Mouse (Mus musculus) forebrain, embryonic 11.5 days (tissue): Measurements from ENCODE around the gene Gm20388. TPM values are rescaled to one million over a fixed set of nuclear protein-coding genes. Genes with fewer than 3 reads are reported as not detected.
A peak's percentile ranks its signal among the peaks of the same experiment; 100 is the strongest.

Source experiments
- ATAC-seq: fragments of 200-750 bp; cut with Nextera tagmentation; replicated peaks from 2 replicates; pipeline ENCODE4 v1.8.0; 2017; ENCODE audit warnings: moderate TSS enrichment; ENCODE audit not compliant: low FRiP score
- DNase-seq: peaks from one replicate; pipeline ENCODE4 v3.0.0-alpha.2; 2017; ENCODE audit warnings: low spot score
- H3K27ac ChIP-seq: fragments of 300-500 bp; sonication (generic); 2 replicates; pipeline ENCODE4 v1.5.1; 2014; ENCODE audit warnings: low read depth, low read length
- H3K27me3 ChIP-seq: fragments of 300-500 bp; sonication (generic); 2 replicates; pipeline ENCODE4 v1.6.1; 2014; ENCODE audit warnings: mild to moderate bottlenecking, low read length, mixed read lengths; ENCODE audit not compliant: control insufficient read depth, insufficient read depth
- H3K36me3 ChIP-seq: fragments of 300-500 bp; sonication (generic); 2 replicates; pipeline ENCODE4 v1.6.1; 2014; ENCODE audit warnings: mild to moderate bottlenecking, low read length, moderate library complexity, mixed read lengths; ENCODE audit not compliant: control insufficient read depth, insufficient read depth
- H3K4me1 ChIP-seq: fragments of 300-500 bp; sonication (generic); replicated peaks from 2 replicates; pipeline ENCODE4 v1.6.1; 2014; ENCODE audit warnings: low read length, mixed read lengths; ENCODE audit not compliant: control insufficient read depth, insufficient read depth
- H3K4me2 ChIP-seq: fragments of 300-500 bp; sonication (generic); 2 replicates; pipeline ENCODE4 v1.6.1; 2014; ENCODE audit warnings: low read depth, mild to moderate bottlenecking, low read length, moderate library complexity, mixed read lengths; ENCODE audit not compliant: severe bottlenecking
- H3K4me3 ChIP-seq: fragments of 300-500 bp; sonication (generic); 2 replicates; pipeline ENCODE4 v1.5.1; 2014; ENCODE audit warnings: low read depth, low read length
- H3K9ac ChIP-seq: fragments of 300-500 bp; sonication (generic); 2 replicates; pipeline ENCODE4 v1.6.1; 2014; ENCODE audit warnings: low read length
- H3K9me3 ChIP-seq: fragments of 300-500 bp; sonication (generic); 2 replicates; pipeline ENCODE4 v1.6.1; 2016; ENCODE audit warnings: low read length, mixed read lengths; ENCODE audit not compliant: control insufficient read depth
- WGBS: fragments of 180-500 bp; shearing (Covaris S2); extraction: QIAGEN DNeasy Blood & Tissue Kit; methylation state at CpG from one replicate; pipeline ENCODE4 v1.1.7; 2014; 5-methylcytosine and 5-hydroxymethylcytosine counted together
- polyA plus RNA-seq: library from polyadenylated mRNA; unstranded; fragments of >200 nt; fragmentation: Nextera tagmentation; extraction: Ambion mirVana; gene quantifications from 2 replicates; pipeline ENCODE4 v1.2.1, GENCODE M21; 2014

Gm20388 gene
- polyA plus RNA-seq, 1 experiment from 2014 or later = not detected

- peak; percentile 89 for DNase-seq
- WGBS = 32% methylated on average over 3 of the region's 3 CpGs
- Histone ChIP-seq H3K36me3 (no peaks in the 10 kb centered on the region), H3K9me3 (no peaks in the 10 kb centered on the region; the same call in 1 of the 2 replicates), H3K4me1 (no peaks in the 10 kb centered on the region), H3K9ac (no peak overlapping the region), H3K4me3 (no peak overlapping the region), H3K27me3 (no peaks in the 10 kb centered on the region; the same call in 1 of the 2 replicates), H3K27ac (no peak overlapping the region), H3K4me2 (no peak overlapping the region)
- no peak for ATAC-seq
Observed at GRCm38 (mm10) chr8:121751407-121751806, 1840.8 kb downstream of the Gm20388 start.

DNA sequence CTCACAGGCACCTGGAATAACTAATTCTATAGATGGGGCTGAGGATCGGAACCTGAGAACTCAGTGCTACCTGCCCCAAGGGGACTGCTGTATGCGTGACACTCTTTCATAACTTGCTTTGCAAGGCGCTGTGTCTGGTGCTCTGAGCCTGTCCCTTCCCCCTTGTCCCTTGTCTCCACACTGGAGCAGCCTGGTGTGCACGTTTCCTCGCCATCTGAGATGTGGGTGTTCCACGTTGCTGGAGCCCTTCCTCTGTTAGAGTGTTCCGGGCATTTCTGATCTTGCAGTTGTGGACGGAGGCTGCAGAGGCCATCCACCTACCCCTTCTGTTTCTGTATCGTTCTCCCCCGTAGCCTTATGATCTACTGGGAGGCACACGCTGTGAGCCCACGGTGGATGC is 1847.8 kb downstream of the Gm20388 start:
- no peak overlapping the region for H3K27ac ChIP-seq
- no peaks in the 10 kb centered on the region for H3K36me3 ChIP-seq
- H3K4me2 ChIP-seq = no peak overlapping the region
- no peaks in the 10 kb centered on the region for H3K4me1 ChIP-seq
- no peak for DNase-seq
- H3K9me3 ChIP-seq = no peaks in the 10 kb centered on the region
- ATAC-seq = no peak
- no peak overlapping the region for H3K4me3 ChIP-seq
- 73% methylated on average over 12 of the region's 12 CpGs for WGBS
- H3K27me3 ChIP-seq = no peaks in the 10 kb centered on the region
- no peak overlapping the region for H3K9ac ChIP-seq

- no peak overlapping the region for H3K9ac ChIP-seq
- no peaks in the 10 kb centered on the region for H3K36me3 ChIP-seq
- WGBS = 79% methylated on average over 7 of the region's 7 CpGs
- DNase-seq = no peak
- no peak overlapping the region for H3K4me2 ChIP-seq
- H3K27ac ChIP-seq = no peak overlapping the region
- no peaks in the 10 kb centered on the region for H3K9me3 ChIP-seq
- H3K4me1 ChIP-seq = no peaks in the 10 kb centered on the region
- no peak for ATAC-seq
- no peaks in the 10 kb centered on the region for H3K27me3 ChIP-seq
- H3K4me3 ChIP-seq = no peak overlapping the region
Observed at GRCm38 (mm10) chr8:121760484-121760883, 1849.8 kb downstream of the Gm20388 start.

DNA sequence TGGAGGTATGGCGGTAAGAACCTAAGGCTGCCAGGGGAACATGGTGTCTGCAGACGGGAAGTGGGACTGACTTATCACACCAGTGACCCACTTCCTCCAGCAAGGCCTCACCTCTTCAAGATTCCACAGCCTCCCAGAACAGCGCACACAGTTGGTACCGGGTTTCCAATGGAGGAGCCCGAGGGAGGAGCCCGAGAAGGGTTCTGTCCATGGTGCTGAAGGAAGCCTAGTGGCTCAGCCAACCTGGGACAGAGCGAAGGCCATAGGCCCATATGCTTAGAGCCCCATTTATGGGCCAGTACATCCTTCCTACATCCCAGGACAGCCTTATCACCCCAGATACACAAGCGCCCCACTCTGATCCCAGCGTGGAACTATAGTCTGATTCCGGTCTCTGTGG is 1850.8 kb downstream of the Gm20388 start:
- H3K4me2 ChIP-seq = no peak overlapping the region
- DNase-seq = peak; percentile 70
- H3K9me3 ChIP-seq = no peaks in the 10 kb centered on the region
- H3K4me3 ChIP-seq = no peak overlapping the region
- no peak for ATAC-seq
- no peaks in the 10 kb centered on the region for H3K27me3 ChIP-seq
- H3K36me3 ChIP-seq = no peaks in the 10 kb centered on the region
- H3K27ac ChIP-seq = no peak overlapping the region
- WGBS = 32% methylated on average over 10 of the region's 10 CpGs
- no peak overlapping the region for H3K9ac ChIP-seq
- H3K4me1 ChIP-seq = no peaks in the 10 kb centered on the region

DNA sequence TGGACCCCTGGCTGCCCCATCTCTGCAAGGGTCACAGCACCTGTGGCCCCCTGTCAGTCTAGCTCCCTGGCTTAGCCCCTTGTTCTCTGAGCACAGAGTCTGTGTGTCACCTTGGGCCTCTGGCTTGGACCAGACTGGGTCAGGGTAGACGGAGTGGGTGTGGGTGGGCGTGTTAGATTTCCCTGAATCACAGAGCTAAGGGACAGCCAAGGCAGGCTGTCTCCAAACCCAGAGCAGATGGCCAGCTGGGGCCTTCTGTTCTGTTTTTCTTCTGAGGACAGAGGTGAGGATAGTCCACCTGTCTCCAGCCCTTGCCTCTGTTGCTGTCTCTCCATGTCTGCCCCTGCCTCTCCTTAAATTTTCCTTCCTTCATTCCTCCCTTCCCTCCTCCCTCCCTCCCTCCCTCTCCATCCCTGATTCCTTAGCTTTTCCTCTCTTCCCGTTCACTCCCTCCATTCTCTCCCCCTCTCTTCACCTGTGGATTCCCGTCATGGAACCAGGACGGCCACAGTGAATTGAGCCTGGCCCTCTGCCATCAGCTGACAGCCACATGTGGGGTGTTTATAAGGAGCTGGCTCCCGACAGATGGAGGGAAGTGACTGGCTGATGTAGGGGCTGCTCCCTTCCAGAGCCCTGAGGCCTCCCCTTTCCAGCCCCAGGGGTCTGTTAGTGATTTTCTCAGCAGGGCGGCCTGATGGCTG is 1852.5 kb downstream of the Gm20388 start:
- Histone ChIP-seq H3K36me3 (no peaks in the 10 kb centered on the region), H3K27ac (no peak overlapping the region), H3K9ac (no peak overlapping the region), H3K4me2 (no peak overlapping the region), H3K27me3 (no peaks in the 10 kb centered on the region), H3K9me3 (no peaks in the 10 kb centered on the region), H3K4me1 (no peaks in the 10 kb centered on the region), H3K4me3 (no peak overlapping the region)
- WGBS = 69% methylated on average over 7 of the region's 7 CpGs
- no peak for DNase-seq
- ATAC-seq = no peak

DNA sequence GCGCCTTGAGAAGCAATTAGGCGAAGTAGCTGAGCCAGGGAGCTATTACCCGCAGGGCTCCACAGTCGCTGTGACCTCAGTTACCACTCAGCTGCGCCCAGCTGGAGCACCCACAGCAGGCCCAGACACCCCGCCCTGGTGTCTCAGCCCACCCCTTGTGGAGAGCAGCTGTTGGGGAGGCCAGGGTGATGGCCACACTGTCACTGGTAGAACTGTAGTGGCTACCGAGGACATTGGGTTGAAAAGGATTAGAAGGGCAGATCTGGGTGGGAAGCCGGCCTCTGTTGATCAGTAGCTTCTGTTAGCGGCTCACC is 1853.0 kb downstream of the Gm20388 start:
- Histone ChIP-seq H3K4me1 (no peaks in the 10 kb centered on the region), H3K9me3 (no peaks in the 10 kb centered on the region), H3K4me3 (no peak overlapping the region), H3K27ac (no peak overlapping the region), H3K36me3 (no peaks in the 10 kb centered on the region), H3K9ac (no peak overlapping the region), H3K27me3 (no peaks in the 10 kb centered on the region), H3K4me2 (no peak overlapping the region)
- ATAC-seq = no peak
- WGBS = 78% methylated on average over 9 of the region's 9 CpGs
- DNase-seq = no peak

DNA sequence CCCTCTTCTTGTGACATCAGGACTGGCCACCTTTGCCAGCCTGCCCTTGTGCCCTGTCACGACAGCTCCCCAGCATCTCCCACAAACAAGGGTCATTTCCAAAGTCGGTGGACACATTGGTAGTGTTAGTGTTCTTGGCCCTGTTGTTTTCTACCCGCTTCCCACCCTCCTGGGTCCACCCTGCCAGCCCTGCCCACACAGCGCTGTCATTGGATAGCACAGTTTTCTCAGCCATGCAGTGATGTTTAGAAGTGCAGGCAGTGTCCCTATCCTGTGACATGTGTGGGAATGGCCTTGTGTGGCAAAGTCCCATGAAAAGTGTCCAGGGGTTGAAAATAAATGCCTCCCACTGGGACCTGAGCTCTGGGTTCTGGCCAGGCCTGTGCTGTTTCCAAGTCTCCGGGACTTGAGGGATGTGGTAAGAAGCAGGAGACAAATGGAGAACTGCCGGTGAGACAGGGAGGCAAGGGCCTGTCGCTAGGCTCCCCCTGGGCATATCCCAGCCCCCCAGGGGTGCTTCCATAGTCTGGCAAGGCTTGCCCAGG is 1855.0 kb downstream of the Gm20388 start:
- no peak overlapping the region for H3K4me2 ChIP-seq
- ATAC-seq (no peak), DNase-seq (no peak)
- no peaks in the 10 kb centered on the region for H3K9me3 ChIP-seq
- H3K9ac ChIP-seq = no peak overlapping the region
- H3K4me1 ChIP-seq = no peaks in the 10 kb centered on the region
- no peak overlapping the region for H3K4me3 ChIP-seq
- no peaks in the 10 kb centered on the region for H3K36me3 ChIP-seq
- WGBS = 87% methylated on average over 7 of the region's 7 CpGs
- no peaks in the 10 kb centered on the region for H3K27me3 ChIP-seq
- H3K27ac ChIP-seq = no peak overlapping the region

- no peak overlapping the region for H3K27ac ChIP-seq
- no peak for ATAC-seq
- WGBS = 85% methylated on average over 3 of the region's 3 CpGs
- H3K9ac ChIP-seq = no peak overlapping the region
- no peaks in the 10 kb centered on the region for H3K27me3 ChIP-seq
- H3K4me2 ChIP-seq = no peak overlapping the region
- no peak for DNase-seq
- H3K4me1 ChIP-seq = peaks cover 3% of the 10 kb centered on the region; the same call in 1 of the 2 replicates
- H3K36me3 ChIP-seq = no peaks in the 10 kb centered on the region
- H3K9me3 ChIP-seq = no peaks in the 10 kb centered on the region
- H3K4me3 ChIP-seq = no peak overlapping the region
Observed at GRCm38 (mm10) chr8:121769095-121769494, 1858.5 kb downstream of the Gm20388 start.

DNA sequence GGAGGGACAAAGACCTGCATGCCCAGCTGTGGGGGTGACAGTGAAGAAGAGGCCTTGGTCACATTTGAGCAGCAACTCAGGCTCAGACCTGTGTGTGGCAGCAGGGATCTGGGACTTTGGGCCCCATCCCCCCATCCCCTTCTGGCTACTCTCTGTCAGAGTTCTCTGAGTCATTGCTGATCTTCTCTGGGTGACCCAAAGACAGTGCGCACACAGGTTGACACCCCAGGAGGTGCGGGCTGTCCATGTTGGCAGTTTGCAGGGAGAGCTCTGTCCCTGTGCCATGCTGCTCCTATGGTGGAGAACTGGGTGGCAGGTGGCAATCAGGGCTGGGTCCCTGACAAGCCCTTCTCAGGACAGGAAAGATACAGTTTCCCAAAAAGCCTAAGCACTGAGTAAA is 1859.0 kb downstream of the Gm20388 start:
- Histone ChIP-seq H3K27me3 (no peaks in the 10 kb centered on the region), H3K4me2 (no peak overlapping the region), H3K9me3 (no peaks in the 10 kb centered on the region), H3K4me1 (peaks cover 3% of the 10 kb centered on the region; the same call in 1 of the 2 replicates), H3K9ac (no peak overlapping the region), H3K4me3 (no peak overlapping the region), H3K36me3 (no peaks in the 10 kb centered on the region), H3K27ac (no peak overlapping the region)
- 95% methylated on average over 2 of the region's 2 CpGs for WGBS
- DNase-seq (no peak), ATAC-seq (no peak)
